Mouse (Mus musculus): Measurements from ENCODE around the gene Il21r. TPM values are rescaled to one million over a fixed set of nuclear protein-coding genes. Genes with fewer than 3 reads are reported as not detected.
A peak's percentile ranks its signal among the peaks of the same experiment; 100 is the strongest.

Il21r gene
- total RNA-seq, 2 experiments from 2014 or later = not detected

DNA sequence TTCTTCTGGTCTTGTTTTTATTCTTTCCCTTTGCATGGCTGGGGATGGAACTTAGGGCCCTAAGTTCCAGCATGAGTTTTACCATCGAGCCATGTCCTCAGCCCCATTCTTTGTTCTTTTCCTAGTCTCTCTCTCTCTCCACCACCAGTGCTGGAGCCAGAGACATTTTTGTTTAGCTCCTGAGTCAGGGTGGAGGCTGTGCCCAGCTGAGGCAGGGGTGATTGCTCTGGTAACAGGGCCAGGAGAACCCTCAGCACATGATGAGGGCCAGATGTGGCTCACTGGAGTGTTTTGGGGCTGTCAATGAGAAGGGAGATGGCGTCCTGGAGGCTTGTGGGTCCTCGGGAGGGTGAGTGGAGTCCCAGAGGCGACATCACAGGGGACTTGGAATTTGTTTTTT is 40.8 kb upstream of the Il21r start:
- no peak for DNase-seq
- Histone ChIP-seq H3K4me3 (no peak overlapping the region), H3K27ac (peak overlapping the region; percentile 92)
- intact Hi-C loops (cut with DNase I) = no loop called here
- TF ChIP-seq CTCF (IDR thresholded peaks at IDR 0.05) = no peak

DNA sequence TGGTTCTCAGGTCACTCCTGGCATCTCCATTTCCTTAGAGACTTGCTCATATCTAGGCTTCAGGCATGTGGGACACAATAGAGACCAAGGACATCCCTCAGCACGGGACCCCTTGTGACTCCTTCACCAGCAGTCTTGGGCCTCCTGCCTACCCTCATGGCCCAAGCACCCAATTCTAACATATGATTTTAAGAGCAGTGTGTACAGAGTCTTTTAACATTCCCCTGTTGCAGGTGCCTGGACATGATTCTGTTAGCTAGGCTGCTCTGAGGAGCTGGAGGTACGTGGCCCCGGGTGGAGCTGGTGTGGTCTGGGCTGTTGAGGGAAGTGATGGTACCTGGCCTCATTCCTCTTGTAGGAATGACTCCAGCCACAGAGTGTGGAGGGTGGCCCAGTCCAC is 40.1 kb upstream of the Il21r start:
- no peak for TF ChIP-seq CTCF (IDR thresholded peaks at IDR 0.05)
- Histone ChIP-seq H3K4me3 (no peak overlapping the region), H3K27ac (peak overlapping the region; percentile 92)
- intact Hi-C loops (cut with DNase I) = no loop called here
- DNase-seq = no peak

DNA sequence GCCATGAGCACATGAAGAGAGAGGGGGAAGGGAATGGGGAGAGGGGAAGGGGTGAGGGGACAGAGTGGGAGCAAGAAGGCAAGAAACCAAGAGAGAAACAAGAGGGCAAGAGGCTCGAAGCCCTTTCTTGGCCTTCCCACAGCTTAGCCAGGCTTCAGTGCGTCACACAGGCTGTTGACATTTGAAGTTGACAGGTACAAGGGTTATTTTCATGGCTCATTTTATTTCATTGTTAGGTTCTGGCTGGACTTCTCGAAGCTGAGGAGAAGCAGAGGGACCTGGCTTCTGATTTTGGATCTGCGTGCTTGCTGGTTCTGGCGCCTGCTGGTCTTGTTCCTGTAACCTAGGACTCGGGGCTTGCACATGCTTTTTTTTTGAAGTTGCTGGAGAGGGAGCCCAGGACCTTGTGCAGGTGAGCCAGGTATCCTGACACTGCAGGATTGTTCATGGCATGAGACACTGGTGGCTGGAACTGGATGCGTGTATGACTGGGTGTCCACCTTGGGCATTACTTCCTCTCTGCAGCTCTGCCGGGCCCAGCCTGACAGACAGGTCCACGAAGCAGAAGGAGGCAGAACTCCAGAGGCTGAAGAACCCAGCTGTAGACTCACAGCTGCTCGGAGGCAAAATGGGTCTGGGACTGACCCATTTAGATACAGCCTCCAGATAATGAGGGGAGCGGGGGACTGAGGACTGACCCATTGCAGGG is 38.8 kb upstream of the Il21r start:
- H3K27ac ChIP-seq = no peak overlapping the region
- no peak overlapping the region for H3K4me3 ChIP-seq
- intact Hi-C loops (cut with DNase I) = no loop called here
- no peak for DNase-seq
- no peak for TF ChIP-seq CTCF (IDR thresholded peaks at IDR 0.05)

DNA sequence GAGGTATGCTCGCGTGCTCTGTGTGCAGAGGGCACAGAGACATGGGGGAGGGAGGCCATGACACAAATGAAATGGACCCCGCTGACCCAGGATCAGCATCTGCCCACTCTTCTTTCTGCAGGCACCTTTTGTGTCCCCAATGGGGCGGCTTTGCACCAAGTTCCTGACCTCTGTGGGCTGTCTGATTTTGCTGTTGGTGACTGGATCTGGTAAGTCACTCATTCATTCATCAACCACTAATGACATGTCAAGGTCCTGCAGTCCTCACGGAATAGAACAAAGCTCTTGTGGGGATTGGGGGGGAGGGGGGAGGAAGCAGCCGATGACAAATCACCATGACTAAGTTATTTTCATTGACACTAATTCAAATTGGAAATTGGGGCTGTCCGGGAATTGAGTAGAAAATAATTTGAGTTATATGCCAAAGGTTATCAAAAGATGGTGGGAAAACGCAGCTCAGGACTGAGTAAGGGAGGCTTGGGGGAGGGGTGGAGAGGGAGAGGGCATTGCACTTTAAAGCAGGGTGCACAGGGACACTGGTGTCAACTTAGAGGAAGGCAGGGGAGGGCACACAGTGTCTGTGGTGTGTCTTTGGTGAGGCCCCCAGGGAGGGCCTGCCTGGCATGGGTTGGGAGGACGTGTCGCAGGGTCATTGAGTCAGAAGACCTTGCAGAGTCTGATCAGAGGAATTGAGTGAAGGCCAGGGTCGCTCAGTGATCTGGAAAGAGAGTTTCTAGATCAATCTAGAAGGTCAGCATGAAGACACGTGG is 37.5 kb upstream of the Il21r start:
- intact Hi-C loops (cut with DNase I) = no loop called here
- H3K27ac ChIP-seq = peak overlapping the region; percentile 38; the same call in 1 of the 2 replicates
- H3K4me3 ChIP-seq = no peak overlapping the region
- TF ChIP-seq CTCF (IDR thresholded peaks at IDR 0.05) = no peak
- DNase-seq = no peak

DNA sequence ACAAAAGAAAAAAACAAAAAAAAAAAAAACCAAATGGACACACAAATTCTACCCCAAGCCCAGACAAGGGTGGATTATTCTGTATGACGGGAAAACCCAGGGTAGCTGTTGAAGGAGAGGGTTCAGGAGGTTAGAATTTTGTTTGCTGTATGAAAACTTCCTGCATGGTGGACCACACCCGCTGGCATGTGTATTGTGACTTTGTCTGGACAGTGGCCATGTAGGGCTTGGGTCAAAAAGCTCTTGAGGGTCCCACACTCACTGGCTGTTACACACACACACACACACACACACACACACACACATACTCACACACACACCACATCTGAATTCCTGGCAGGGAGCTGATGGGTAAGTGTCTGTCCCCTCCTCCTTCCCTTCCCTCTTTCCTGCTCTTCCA is 36.8 kb upstream of the Il21r start:
- intact Hi-C loops (cut with DNase I) = no loop called here
- DNase-seq = no peak
- no peak overlapping the region for H3K4me3 ChIP-seq
- peak overlapping the region; percentile 38; the same call in 1 of the 2 replicates for H3K27ac ChIP-seq
- TF ChIP-seq CTCF (IDR thresholded peaks at IDR 0.05) = no peak

DNA sequence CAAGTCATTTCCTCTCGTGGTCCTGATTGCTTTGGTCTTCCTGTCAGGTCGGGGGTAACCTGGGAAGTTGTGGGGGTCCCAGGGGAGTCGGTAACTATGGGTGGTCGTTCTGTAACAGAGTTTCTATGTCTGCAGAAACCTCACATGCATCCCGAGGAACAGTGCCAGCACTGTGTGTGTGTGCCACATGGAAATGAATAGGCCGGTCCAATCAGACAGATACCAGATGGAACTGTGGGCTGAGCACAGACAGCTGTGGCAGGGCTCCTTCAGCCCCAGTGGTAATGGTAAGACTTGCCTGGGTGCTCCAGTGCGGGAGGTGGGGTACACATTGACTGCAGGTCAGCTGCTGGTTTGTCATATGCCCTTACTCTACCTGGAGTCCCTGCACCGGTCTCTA is 34.3 kb upstream of the Il21r start:
- Histone ChIP-seq H3K4me3 (no peak overlapping the region), H3K27ac (no peak overlapping the region)
- DNase-seq = no peak
- TF ChIP-seq CTCF (IDR thresholded peaks at IDR 0.05) = no peak
- intact Hi-C loops (cut with DNase I) = no loop called here

DNA sequence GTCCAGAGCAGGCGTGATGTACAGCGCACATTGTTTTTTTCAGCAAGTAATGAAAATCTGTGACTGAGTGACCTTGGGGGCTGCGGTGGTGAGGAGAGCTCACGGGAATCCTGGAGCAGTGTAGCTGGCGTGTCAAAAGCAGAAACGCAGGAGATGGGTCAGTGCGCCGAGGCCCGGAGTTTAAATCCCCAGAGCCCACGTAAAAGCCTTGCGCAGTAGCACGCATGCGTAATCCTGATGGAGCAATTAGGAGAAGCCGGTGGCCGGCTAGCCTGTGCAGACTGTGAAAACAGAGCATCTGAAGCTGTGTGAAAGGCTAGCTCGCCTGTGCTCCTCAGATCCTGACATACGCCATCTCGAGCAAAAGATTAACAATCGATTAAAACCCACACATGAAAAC is 31.3 kb upstream of the Il21r start:
- Histone ChIP-seq H3K4me3 (no peak overlapping the region), H3K27ac (no peak overlapping the region)
- intact Hi-C loops (cut with DNase I) = no loop called here
- TF ChIP-seq CTCF (IDR thresholded peaks at IDR 0.05) = no peak
- DNase-seq = no peak

DNA sequence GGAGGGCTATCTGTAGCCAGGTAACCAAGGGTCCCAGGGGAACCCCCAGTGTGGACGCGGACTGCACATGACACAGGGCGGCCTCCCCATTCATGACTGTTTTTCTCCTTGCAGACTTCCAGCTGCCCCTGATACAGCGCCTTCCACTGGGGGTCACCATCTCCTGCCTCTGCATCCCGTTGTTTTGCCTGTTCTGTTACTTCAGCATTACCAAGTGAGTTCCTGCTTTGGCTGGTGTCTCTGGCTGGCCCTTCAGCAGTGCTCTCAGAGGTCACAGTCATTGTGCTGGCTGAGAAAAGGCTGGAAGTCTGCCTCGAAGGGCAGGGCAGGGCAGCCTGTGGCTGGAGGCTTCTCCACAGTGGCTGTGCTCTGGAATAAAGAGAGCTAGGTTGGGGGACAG is 30.5 kb upstream of the Il21r start:
- DNase-seq = peak; percentile 47
- intact Hi-C loops (cut with DNase I) = no loop called here
- no peak for TF ChIP-seq CTCF (IDR thresholded peaks at IDR 0.05)

DNA sequence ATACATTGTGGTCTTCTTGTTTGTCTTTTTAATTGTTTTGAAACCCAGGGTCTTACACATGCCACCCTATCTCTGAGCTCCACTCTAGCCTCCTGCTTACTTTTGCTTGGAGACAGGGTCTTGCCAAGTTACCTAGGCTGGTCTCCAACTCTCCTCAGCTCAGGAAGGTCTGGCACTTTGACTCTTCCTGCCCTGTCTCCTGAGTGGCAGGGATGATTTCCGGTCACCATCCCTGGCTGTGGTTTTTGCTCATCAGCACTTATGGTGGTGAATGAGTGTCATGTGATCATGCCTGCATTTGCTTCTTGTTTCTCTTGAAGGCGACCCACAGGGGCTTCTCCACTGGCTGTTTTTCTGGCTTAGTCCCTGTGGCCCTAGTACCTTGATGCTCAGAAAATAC is 29.4 kb upstream of the Il21r start:
- DNase-seq = no peak
- H3K27ac ChIP-seq = no peak overlapping the region
- intact Hi-C loops (cut with DNase I) = no loop called here
- no peak for TF ChIP-seq CTCF (IDR thresholded peaks at IDR 0.05)
- H3K4me3 ChIP-seq = no peak overlapping the region

More for the DNA sequence above, 30.5 kb upstream of the Il21r start:
- Histone ChIP-seq H3K27ac (peak overlapping the region; percentile 24), H3K4me3 (no peak overlapping the region)

DNA sequence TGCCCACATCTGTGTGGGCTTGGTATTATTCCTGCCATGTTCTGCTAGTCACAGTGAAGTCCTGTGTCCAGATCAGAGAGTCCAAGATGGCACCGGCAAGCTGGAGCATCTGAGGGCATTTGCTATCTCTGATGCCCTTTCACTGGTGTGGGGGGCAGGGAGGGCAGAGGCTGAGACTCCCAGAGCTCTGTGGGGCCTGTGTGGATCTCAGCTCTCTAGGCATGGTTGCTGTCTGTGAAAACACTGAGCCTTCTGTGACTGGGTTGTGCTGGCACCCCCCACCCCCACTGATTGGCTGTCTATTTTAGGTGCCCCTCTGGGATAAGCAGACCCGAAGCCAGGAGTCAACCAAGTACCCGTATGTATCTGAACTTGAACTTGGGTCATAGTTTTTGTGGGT is 28.4 kb upstream of the Il21r start:
- no peak for DNase-seq
- intact Hi-C loops (cut with DNase I) = loop anchor here (5.0 kb wide), 1 partner anchor 83 kb away; the partner anchor contains the start of gene Nsmce1
- Histone ChIP-seq H3K27ac (no peak overlapping the region), H3K4me3 (no peak overlapping the region)
- no peak for TF ChIP-seq CTCF (IDR thresholded peaks at IDR 0.05)

DNA sequence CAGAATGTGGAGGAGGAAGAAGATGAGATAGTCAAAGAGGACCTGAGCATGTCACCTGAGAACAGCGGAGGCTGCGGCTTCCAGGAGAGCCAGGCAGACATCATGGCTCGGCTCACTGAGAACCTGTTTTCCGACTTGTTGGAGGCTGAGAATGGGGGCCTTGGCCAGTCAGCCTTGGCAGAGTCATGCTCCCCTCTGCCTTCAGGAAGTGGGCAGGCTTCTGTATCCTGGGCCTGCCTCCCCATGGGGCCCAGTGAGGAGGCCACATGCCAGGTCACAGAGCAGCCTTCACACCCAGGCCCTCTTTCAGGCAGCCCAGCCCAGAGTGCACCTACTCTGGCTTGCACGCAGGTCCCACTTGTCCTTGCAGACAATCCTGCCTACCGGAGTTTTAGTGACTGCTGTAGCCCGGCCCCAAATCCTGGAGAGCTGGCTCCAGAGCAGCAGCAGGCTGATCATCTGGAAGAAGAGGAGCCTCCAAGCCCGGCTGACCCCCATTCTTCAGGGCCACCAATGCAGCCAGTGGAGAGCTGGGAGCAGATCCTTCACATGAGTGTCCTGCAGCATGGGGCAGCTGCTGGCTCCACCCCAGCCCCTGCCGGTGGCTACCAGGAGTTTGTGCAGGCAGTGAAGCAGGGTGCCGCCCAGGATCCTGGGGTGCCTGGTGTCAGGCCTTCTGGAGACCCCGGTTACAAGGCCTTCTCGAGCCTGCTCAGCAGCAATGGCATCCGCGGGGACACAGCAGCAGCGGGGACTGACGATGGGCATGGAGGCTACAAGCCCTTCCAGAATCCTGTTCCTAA is 27.3 kb upstream of the Il21r start:
- intact Hi-C loops (cut with DNase I) = loop anchor here (5.0 kb wide), 1 partner anchor 84 kb away; the partner anchor contains the start of gene Nsmce1
- DNase-seq = no peak
- H3K4me3 ChIP-seq = no peak overlapping the region
- no peak for TF ChIP-seq CTCF (IDR thresholded peaks at IDR 0.05)
- H3K27ac ChIP-seq = no peak overlapping the region

DNA sequence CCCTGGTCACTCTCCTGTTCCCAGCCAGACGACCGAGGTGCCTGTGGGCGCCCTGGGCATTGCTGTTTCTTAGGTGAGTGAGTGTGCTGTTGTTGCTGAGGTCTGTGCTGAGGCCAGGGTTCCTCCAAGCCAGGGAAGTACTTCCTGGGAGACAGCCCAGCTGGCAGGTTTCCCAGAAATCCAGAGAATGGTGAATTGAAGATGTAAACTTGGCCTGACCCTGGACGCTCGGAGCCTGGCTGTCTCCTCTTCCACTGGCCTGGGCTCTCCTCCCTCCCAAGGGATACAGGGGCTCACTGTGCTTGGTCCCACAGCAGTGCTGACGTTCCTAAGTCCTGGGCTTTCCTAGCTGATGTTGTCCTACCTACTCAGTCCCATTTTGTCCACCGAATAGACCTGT is 26.2 kb upstream of the Il21r start:
- peak; percentile 78 for DNase-seq
- no peak for TF ChIP-seq CTCF (IDR thresholded peaks at IDR 0.05)
- intact Hi-C loops (cut with DNase I) = loop anchor here (5.0 kb wide), 1 partner anchor 85 kb away; the partner anchor contains the start of gene Nsmce1
- Histone ChIP-seq H3K4me3 (no peak overlapping the region), H3K27ac (peak overlapping the region; percentile 49; the same call in 1 of the 2 replicates)
